ENCODE assay signal across 22 mouse cellular contexts in genomic region chr2:16173355-16173754, GRCm38 (mm10).
DNase-seq lines count a peak whose midpoint lies in the region; ATAC-seq lines count a peak whose summit lies in the region.
"Had no signal": no experiment of that assay in that cellular context is flagged by ENCODE, and none has a peak within 500 bp of the region (broad histone marks: within the 10 kb centered on the region; RNA-seq: fewer than 3 reads in every experiment).

No protein-coding gene starts in this region.

- H3K27me3 ChIP-seq in midbrain, embryonic 10.5 days (ENCODE audit: low read depth, poor library complexity, severe bottlenecking), result no peaks in the 10 kb centered on the region
- H3K27me3 ChIP-seq in midbrain, embryonic 15.5 days (replicated peaks), result no peaks in the 10 kb centered on the region
- H3K27me3 ChIP-seq: embryonic facial prominence, embryonic 12.5 days; forebrain, embryonic 13.5 days; forebrain, embryonic 15.5 days had no signal

- DNase-seq in embryo, embryonic 10 days (ENCODE audit: low spot score), result peak; percentile 10
- no peak for DNase-seq in embryo, embryonic 11 days
- DNase-seq in midbrain, embryonic 10.5 days (ENCODE audit: low spot score), result peak; percentile 32
- peak; percentile 20 for DNase-seq in embryo, embryonic 10.5 days (ENCODE audit: low spot score)
- peak; percentile 27 for DNase-seq in retina, embryonic 14.5 days (ENCODE audit: low spot score)
- DNase-seq in gastrocnemius, postnatal 4 days (ENCODE audit: low spot score in 2 of 2), result no peak
- no peak for DNase-seq in cerebellum, postnatal 14 days
- DNase-seq: adrenal gland, adult 2 months; adrenal gland, postnatal 10 days; adrenal gland, postnatal 25 days; B cell, adult 2 months; cerebellum, adult 11 months; cerebellum, adult 18-20 months; cerebellum, adult 8-10 months; cerebellum, adult 9-11 months; cerebellum, postnatal 25 days; forebrain, postnatal 0 days had no signal

- ATAC-seq in midbrain, embryonic 15.5 days (replicated peaks), result no peak
- ATAC-seq: forebrain, embryonic 13.5 days; forebrain, embryonic 15.5 days; forebrain, postnatal 0 days had no signal

- H3K9ac ChIP-seq in midbrain, embryonic 15.5 days, result no peak overlapping the region
- H3K9ac ChIP-seq: embryonic facial prominence, embryonic 12.5 days; forebrain, embryonic 13.5 days; forebrain, embryonic 15.5 days; forebrain, postnatal 0 days had no signal

- no peaks in the 10 kb centered on the region for H3K9me3 ChIP-seq in midbrain, embryonic 10.5 days (replicated peaks)
- H3K9me3 ChIP-seq in midbrain, embryonic 15.5 days, result no peaks in the 10 kb centered on the region
- H3K9me3 ChIP-seq: embryonic facial prominence, embryonic 10.5 days; embryonic facial prominence, embryonic 12.5 days; forebrain, embryonic 13.5 days; forebrain, embryonic 15.5 days had no signal

- 6% methylated on average over 2 of the region's 2 CpGs for WGBS in midbrain, embryonic 10.5 days
- 11% methylated on average over 2 of the region's 2 CpGs for WGBS in midbrain, embryonic 15.5 days

- no peak overlapping the region for H3K4me3 ChIP-seq in midbrain, embryonic 10.5 days
- H3K4me3 ChIP-seq in midbrain, embryonic 15.5 days, result no peak overlapping the region
- H3K4me3 ChIP-seq: embryonic facial prominence, embryonic 10.5 days; embryonic facial prominence, embryonic 12.5 days; forebrain, embryonic 13.5 days; forebrain, embryonic 15.5 days had no signal

- H3K4me2 ChIP-seq in midbrain, embryonic 15.5 days, result no peak overlapping the region
- H3K4me2 ChIP-seq: embryonic facial prominence, embryonic 12.5 days; forebrain, embryonic 13.5 days; forebrain, embryonic 15.5 days had no signal

- H3K4me1 ChIP-seq in midbrain, embryonic 10.5 days, result peaks cover 5% of the 10 kb centered on the region; the same call in 1 of the 2 replicates
- no peaks in the 10 kb centered on the region for H3K4me1 ChIP-seq in midbrain, embryonic 15.5 days
- H3K4me1 ChIP-seq: embryonic facial prominence, embryonic 10.5 days; embryonic facial prominence, embryonic 12.5 days; forebrain, embryonic 13.5 days; forebrain, embryonic 15.5 days had no signal

- no peaks in the 10 kb centered on the region for H3K36me3 ChIP-seq in midbrain, embryonic 10.5 days
- no peaks in the 10 kb centered on the region for H3K36me3 ChIP-seq in midbrain, embryonic 15.5 days (replicated peaks)
- H3K36me3 ChIP-seq: embryonic facial prominence, embryonic 10.5 days; embryonic facial prominence, embryonic 12.5 days; forebrain, embryonic 15.5 days had no signal

- H3K27ac ChIP-seq in midbrain, embryonic 10.5 days (replicated peaks), result no peak overlapping the region
- H3K27ac ChIP-seq in midbrain, embryonic 15.5 days, result no peak overlapping the region
- H3K27ac ChIP-seq: embryonic facial prominence, embryonic 10.5 days; embryonic facial prominence, embryonic 12.5 days; forebrain, embryonic 13.5 days; forebrain, embryonic 15.5 days had no signal

Comparison
In these comparisons a context has a peak if more than half of its experiments do, and no peak if none do; other contexts are left out.
1. DNase-seq: peak in embryo, embryonic 10 days (single experiment), midbrain, embryonic 10.5 days (single experiment), embryo, embryonic 10.5 days (single experiment) and retina, embryonic 14.5 days (single experiment); none in embryo, embryonic 11 days (single experiment), gastrocnemius, postnatal 4 days (0 of 2) and cerebellum, postnatal 14 days (0 of 2).